Mouse (Mus musculus) testis, postnatal 10 days (tissue): ENCODE results near the gene Aup1.
A peak's percentile ranks its signal among the peaks of the same experiment; 100 is the strongest.

ENCODE experiments used
- DNase-seq: peaks from one replicate; pipeline ENCODE4 v3.0.0; 2021; ENCODE audit warnings: low spot score

Gene Aup1

DNA sequence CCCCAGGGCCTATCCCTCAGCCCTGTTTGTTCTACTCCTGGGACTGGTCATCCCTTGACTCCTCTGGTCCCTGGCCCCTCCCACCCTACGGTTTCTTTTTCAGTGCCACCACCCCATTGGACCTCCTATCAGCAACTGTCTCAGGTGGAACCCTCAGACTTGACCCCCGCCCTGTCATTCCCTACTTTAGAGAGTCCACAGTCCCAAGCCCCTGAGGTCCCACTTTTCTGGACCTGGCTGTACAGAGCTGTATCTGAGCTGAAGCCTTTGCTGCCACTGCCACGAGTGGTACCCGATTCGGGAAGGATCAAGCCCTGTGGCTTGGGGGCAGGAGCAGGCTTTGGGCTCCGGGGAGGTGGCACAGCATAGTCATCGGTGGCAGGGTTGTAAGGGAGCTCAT is 23.2 kb upstream of the Aup1 start:
- no peak for DNase-seq

DNA sequence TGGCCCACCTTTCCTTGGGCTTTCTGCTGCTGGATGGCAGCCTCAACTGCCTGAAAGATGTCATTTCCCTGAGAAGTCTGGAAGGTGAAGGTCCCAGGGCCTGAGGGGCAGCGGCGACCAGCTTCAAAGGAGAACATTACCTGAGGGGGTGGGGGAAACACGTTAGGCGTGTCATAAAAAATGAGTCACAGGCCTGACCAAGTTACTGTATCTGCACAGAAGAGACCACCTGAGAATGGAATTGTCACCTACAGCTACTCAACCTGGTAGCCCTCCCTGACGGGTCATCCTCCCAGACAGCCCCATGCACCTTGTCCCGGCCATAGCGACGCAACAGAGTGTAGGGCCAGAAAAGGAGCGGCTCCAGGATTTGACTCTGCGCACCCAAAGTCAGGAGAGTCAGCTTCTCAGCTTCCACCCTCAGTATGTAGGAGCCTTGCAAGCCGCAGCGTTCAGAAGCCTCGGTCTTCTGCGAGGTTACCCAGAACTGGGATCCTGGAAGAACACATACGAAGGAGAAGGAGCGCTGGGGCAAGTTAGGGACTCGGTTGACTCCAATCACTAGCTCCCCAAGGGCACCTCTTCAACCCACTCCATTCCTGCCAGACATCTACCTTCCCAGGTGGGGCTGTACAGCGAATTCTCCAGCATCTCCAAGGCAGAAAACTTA is 22.3 kb upstream of the Aup1 start:
- DNase-seq: no peak

DNA sequence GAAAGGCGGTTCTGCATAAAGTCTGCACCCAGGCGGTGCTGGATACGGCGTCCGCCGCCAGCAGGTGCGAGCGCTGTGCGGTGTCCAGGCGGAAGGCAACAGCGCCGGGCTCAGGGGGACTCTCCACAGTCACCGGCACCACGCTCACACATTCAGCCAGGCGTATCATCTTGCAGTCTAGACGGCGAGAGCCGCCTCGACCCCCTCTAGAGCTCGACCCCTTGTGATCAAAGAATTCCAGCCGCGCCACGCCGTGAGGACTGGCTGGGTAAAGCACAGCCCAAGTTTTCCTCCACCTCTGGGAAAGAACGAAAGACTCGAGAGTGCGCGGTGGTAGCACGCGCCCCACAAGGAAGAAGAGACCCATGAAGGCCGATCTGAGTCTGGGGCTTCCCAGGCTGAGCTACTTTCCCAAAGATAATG is 21.5 kb upstream of the Aup1 start:
- DNase-seq: peak; percentile 63

DNA sequence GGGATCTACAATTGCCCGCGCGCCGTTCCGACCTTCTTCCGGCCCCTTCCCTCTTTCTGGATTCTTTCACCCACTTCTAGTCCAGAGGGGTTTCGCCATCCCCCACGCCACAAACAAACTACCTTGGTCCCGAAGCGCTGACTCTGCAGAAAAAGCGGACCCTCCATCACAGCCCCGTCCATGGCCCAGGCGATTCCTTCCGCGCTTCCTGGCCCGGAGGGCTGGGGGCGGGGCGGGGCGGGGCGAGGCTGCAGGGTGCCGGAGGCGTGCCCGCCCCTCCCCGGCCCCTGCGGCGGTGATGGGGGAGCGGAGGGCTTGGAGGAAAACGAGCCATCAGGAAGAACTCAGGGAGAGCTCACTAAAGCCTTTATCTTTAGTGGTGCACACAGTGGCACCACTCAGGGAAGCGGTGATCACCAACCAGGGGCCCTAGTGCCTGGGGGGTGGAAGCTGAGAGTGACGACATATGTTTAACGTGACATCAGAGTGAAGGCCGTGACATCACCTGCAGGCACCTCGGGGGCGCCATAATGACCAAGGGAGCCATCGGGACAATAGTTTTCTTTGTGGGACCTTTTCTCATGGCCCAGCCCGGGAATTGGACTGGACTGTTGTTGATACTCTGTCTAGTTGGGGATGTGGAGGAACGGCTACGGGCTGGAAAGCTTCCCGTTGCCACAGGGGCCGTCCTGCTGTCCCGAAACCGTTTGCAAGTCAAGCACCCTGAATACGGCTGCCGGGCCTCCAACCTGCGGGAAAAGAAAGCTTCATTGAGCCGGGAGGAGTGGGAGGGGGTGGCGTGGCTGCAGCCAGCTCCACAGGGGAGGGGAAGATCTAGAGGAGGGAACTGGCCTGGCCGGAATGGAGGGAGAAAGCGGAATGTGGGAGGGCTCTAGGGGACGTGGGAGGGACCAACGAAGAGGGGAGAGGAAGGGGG is 20.8 kb upstream of the Aup1 start, which contains the start of the genes Dok1 and Loxl3:
Gene Dok1 (minus strand): TSS at position 223 of the 937 bp plus-strand sequence.
Gene Loxl3 (plus strand): TSS at position 925 of the 937 bp plus-strand sequence.
- peak; percentile 82 for DNase-seq

- no peak for DNase-seq
Observed at GRCm38 (mm10) chr6:83034463-83035055, 19.8 kb upstream of the Aup1 start.

DNA sequence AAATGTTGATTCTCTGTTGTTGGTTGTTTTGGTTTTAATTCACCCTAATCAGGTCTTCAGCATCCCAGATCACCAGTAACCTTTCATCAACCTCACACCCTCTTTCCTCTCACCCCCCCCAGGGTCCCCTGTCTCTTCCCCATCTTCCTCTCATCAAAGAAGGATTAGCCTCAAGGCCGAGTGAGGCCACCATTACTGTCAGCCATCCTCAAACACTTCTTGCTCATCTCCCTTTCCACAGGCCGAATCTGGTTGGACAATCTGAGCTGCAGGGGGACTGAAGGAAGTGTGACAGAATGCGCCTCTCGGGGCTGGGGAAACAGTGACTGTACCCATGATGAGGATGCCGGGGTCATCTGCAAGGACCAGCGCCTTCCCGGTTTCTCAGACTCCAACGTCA is 17.1 kb upstream of the Aup1 start:
- no peak for DNase-seq

DNA sequence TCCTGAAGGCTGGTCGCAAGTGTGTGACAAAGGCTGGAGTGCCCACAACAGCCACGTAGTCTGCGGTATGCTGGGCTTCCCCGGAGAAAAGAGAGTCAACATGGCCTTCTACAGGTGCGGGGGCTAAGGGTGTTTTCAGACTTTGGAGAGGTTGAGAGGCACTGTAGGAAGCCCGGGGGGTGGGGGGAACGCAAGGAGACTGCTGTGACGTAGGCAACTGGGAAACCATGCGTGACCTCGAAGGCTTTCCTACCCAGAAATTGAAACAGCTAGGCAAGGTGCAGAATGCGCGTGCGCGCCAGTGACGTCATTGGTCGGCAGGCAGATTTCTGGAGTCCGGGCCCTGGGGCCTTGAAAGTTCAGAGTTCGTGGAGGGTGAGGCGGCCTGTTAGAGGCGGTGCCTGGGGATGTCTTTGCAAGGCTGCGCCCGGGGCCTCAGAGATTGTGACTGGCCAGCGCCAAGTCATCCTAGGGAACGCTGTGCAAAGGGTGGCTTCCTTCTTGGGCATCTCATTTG is 15.8 kb upstream of the Aup1 start:
- DNase-seq: peak; percentile 96

GRCm38 (mm10) chr6:83040601-83041000 is 13.7 kb upstream of the Aup1 start:
- DNase-seq: no peak

DNA sequence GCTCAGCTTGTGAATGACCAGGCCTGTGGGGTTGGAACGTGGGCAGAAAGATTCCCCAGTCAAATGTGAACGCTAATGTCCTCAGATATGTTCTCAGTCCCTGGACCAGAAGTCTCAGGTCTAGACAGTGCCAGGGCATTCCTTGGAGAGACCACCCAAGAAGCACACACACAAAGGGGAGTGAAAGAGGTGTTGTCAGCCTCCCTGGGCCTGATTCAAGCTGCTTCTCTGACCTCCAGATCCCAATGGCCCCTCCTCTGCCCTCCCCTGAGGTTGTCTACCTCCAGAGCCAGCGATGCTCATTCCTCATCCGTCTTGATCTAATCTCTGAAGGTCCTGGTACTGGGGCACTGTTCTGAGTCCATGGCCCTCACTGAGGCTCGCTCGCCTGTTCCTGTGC is 10.8 kb upstream of the Aup1 start:
- no peak for DNase-seq

DNA sequence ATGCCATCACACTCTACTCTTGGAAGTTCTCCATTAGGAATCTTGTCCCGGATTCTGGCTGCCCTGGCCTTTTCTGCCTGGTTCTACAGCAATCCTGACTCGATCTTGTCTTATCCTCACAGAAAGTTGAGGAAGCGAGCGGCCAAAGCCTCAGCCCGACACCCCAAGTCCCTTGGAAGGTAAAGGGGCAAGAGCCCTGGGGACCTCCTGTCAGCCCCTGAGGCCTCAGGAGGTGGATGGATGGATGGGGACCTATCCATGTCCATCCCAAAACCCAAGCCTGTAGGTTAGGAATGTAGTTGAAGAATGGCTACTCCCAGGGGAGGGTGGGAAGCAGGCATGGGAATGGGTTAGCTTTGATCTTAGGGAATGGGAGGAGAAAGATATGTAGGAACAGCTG is 10.3 kb upstream of the Aup1 start:
- no peak for DNase-seq

- no peak for DNase-seq
Observed at GRCm38 (mm10) chr6:83044742-83045141, 9.6 kb upstream of the Aup1 start.

DNA sequence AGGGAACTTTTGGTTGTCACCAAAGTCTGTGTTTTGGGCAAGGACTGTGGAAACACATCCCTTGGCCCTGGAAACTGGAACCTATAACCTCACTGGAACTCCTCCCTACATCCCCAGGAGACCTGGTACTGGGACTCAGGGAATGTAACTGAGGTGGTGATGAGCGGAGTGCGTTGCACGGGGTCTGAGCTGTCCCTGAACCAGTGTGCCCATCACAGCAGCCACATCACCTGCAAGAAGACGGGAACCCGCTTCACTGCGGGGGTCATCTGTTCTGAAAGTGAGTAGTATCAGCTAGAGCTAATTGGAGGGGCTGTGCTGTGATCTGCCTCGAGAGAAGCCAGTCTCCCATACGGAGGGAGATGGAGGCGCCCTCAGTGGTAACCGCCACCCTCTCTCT is 5.0 kb upstream of the Aup1 start:
- DNase-seq: no peak

- DNase-seq: no peak
Observed at GRCm38 (mm10) chr6:83053136-83053960, 973 bp upstream of the Aup1 start.

DNA sequence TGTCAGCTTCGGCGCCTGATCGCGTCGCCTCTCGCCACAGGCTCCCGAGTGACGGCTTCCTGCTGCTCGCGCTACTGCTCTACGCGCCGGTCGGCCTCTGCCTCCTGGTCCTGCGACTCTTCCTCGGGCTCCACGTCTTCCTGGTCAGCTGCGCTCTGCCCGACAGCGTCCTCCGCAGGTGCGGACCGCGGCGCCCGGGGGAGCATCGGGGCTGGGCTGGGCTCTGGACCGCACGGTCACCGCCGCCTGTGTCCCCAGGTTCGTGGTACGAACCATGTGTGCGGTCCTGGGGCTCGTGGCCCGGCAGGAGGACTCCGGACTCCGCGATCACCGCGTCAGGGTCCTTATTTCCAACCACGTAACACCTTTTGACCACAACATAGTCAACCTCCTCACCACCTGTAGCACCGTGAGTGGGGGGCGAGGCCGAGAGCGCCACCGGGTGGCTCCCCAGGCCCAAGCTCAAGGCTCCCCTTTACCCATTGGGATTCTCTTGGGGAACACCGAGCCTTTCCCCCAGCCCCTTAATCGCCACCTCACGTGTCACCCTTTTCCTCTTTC is 630 bp downstream of the Aup1 start, which contains the start of gene Htra2:
Gene Htra2 (minus strand): TSS at position 403 of the 561 bp plus-strand sequence.
- DNase-seq: peak; percentile 66

- DNase-seq: no peak
Observed at GRCm38 (mm10) chr6:83057790-83058189, 3.5 kb downstream of the Aup1 start, which contains the start of gene Dqx1. TSS of gene Dqx1 (plus strand) at chr6:83057844.

GRCm38 (mm10) chr6:83058725-83059124 is 4.4 kb downstream of the Aup1 start:
- DNase-seq: no peak

DNA sequence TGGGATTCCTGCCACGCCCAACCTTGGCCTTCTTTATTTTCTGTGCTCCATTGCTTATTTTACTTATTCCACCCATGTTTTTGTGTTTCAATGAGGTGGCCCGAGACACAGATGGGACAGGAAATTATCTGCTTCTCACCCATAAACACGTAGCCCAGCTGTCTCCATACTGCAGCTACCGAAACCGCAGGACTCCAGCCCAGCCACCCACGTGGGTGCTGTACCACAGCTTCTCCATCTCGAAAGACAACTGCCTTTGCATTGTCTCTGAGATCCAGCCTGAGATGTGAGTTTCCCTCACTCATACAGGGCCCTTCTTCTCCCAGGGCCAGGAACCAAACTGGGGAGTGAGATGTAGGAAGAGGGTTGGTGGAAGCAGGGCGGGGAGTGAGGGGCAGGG is 11.7 kb downstream of the Aup1 start:
- no peak for DNase-seq

DNA sequence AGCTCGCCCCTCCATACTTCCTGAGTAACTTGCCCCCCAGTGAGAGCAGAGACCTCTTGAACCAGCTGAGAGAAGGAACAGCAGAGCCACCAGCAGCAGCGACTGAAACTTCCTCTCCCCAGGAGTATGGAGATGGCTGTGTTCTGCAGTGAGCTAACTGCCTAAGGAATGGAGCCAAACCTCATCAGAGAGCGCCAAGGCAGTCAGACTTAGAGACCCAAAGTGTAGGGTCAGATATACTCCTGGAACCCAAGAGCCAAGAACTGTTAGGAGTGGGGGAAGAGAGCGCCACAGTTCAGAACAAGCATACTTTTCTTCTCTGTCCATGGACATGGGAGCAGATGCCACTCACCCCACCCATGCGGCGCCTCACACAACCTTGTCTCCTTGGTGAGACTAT is 12.1 kb downstream of the Aup1 start:
- no peak for DNase-seq

DNA sequence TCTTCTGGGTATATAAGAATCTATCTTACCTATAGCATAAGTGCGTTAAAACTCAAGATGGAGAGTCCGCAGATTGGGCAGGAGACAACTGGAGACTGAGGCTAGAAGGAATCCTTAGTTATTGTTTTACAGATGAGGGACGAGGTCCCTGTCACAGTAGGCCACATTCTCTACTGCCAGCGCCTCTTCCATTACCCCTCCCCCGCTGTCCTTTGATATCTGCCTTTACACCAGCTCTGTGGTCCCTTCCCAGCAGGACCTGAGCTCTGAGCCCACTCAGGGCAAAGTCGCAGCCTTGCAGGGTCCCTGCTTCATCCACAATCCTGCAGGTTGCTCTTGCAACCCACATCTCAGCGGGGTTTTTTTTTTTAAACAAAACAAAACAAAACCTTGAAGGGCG is 13.9 kb downstream of the Aup1 start:
- no peak for DNase-seq

- DNase-seq: no peak
Observed at GRCm38 (mm10) chr6:83068706-83069487, 14.6 kb downstream of the Aup1 start.
